Mouse (Mus musculus) mouse embryonic stem cell (cell line): ENCODE data around the gene Fam110a.

Source experiments
- in situ Hi-C, 2 experiments: fragments of 300-500 bp; cut with MboI; formaldehyde crosslinking; loops; 1 replicate in 1 of 2; 3 replicates in 1 of 2; pipeline ENCODE4 v1.14.3; 2019 to 2020; ENCODE audit warnings: low sequenced_read_pairs in 2 of 2, low pct_unique_long_range_greater_than_20kb in 1 of 2, mixed read lengths in 1 of 2; ENCODE audit not compliant: unreplicated experiment in 1 of 2

Gene Fam110a

DNA sequence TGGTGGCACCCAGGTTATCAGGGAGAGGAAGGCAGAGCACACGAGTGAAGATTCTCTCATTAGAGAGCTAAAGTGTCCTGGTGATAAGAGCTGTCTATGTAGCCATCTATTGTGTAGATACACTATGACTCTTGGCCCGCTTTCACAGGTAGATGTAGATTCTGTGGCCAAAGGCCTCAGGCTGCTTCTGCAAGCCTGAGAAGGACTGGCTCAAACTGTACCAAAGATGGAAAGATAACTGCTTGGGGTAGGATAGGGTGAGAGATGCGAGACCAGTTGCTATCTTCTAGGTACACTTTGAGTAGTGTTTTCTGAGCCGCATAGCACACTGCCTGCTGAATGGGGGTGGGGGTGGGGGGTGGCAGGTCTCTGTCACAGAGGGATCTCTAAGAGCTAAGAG lies 18.9 kb upstream of the Fam110a start:
- in situ Hi-C loops: loop anchor here (5.0 to 10.0 kb wide), 2 partner anchors 122 to 124 kb away; no protein-coding TSS in a partner anchor

- in situ Hi-C loops: loop anchor here (5.0 to 10.0 kb wide), 2 partner anchors 121 to 124 kb away; no protein-coding TSS in a partner anchor
Observed at GRCm38 (mm10) chr2:151998505-151998899, 18.5 kb upstream of the Fam110a start.

- in situ Hi-C loops: loop anchor here (5.0 to 10.0 kb wide), 2 partner anchors 121 to 123 kb away; no protein-coding TSS in a partner anchor
Observed at GRCm38 (mm10) chr2:151997776-151998504, 17.9 kb upstream of the Fam110a start.

DNA sequence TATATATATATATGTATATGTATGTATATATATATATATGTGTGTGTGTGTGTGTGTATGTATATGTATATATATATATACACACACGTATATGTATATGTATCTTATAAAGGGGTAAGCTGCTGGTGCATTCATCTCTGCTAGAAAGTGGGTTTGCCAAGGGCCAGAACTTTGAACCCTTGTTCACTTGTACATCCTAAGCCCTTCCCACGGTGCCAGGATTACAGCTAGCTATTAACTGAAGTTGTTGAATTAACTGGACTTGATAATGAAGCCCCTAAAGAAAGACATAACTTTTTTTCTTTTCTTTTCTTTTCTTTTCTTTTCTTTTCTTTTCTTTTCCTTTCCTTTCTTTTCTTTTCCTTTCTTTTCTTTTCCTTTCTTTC lies 17.2 kb upstream of the Fam110a start:
- in situ Hi-C loops: loop anchor here (5.0 to 10.0 kb wide), 2 partner anchors 120 to 122 kb away; no protein-coding TSS in a partner anchor

- in situ Hi-C loops: loop anchor here (5.0 to 10.0 kb wide), 2 partner anchors 119 to 122 kb away; no protein-coding TSS in a partner anchor
Observed at GRCm38 (mm10) chr2:151996229-151997189, 16.5 kb upstream of the Fam110a start, which contains the start of gene Slc52a3. Gene Slc52a3 (plus strand): TSS chr2:151996511.

DNA sequence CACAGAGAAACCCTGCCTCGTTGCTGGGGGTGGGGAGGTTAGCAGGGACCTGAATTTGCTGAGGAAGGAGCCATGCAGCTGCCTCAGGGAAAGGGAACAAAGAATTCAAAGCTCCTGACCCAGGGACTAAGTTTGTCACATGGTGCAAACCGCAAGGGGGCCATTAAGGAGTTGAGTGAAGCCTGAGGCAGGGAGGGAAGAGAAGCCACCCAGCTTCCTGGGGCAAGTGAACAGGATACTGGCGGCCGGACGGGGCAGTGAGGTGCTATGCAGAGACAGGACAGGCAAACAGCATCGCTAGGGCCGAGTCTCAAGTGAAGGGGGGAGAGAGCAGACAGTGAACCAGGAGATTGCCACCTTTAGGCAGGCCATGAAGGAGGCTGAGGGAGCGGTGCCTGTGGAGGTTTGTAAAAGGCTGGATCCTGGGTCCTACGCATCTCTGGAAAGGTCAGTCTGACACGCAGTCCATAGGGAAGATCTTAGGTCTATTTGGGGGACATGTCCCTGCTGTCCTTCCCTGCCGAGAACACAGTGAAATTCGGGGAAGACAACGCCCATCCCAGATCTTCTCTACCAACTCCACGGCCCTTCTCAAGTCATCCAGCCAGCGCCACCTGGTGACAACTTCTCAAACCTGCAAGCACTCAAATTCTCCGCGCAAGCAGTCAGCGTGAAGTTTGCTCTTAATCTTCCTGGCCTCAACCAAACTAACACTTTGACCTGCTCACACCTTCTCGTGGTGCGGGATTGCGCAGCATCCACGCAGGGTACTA lies 14.5 kb upstream of the Fam110a start:
- in situ Hi-C loops: loop anchor here (5.0 to 10.0 kb wide), 2 partner anchors 117 to 120 kb away; no protein-coding TSS in a partner anchor

- in situ Hi-C loops: loop anchor here in 1 of 2 experiments (10.0 kb wide), 1 partner anchor 117 kb away; no protein-coding TSS in a partner anchor
Observed at GRCm38 (mm10) chr2:151991446-151991845, 11.4 kb upstream of the Fam110a start.

GRCm38 (mm10) chr2:151990985-151991394 lies 11.0 kb upstream of the Fam110a start:
- in situ Hi-C loops: loop anchor here in 1 of 2 experiments (10.0 kb wide), 1 partner anchor 116 kb away; no protein-coding TSS in a partner anchor

DNA sequence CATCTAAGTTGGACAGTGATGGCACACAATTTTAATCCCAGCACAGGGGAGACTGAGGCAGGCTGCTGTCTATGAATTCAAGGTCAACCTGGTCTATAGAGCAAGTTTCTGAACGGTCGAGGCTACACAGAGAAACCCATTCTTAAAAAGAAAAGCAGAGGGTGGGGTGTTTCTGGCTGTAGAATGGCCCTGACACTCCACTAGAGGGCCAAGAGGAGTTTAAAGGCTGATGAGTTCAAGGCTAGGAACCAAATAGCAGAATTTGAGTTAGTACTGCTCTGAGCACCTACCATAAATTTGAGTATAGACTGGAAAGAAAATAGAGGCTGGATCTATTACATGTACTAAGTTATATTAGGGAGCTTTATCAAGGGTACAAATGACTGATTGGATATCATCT lies 9.0 kb upstream of the Fam110a start:
- in situ Hi-C loops: no loop called here

- in situ Hi-C loops: no loop called here
Observed at GRCm38 (mm10) chr2:151986958-151987357, 6.9 kb upstream of the Fam110a start.

DNA sequence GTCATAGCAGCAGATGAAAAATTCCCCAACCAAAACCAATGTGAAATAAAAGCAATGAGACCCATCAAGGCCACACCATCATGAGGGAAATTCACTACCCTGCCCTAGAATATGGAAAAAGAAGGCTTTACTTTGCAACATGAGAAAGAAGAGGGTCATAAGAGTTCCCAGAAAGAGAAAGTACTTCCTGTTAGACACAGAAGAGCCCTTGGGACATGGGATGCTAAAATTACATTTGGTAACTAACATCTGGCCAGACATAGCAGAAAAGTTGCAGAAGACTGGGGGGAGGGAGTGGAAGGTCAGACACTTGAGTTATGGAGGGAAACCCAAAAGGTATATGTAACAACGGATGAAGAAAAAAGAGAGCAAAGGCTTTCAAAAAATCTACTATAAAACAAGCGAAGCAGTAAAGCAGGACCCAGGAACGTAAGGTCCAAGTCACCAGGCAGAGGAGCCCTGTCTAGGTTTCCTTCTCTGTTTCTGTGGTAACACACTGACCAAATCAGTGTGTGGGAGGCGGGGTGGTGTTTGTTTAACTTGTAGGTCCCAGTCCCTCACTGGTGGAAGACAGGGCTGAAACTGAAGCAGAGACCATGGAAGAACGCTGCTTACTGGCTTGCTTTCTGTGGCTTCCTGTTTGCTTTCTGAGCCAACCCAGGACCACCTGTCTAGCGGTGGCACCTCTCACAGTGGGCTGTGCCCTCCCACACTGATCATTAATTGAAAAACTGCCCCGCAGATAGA lies 5.6 kb upstream of the Fam110a start:
- in situ Hi-C loops: no loop called here

DNA sequence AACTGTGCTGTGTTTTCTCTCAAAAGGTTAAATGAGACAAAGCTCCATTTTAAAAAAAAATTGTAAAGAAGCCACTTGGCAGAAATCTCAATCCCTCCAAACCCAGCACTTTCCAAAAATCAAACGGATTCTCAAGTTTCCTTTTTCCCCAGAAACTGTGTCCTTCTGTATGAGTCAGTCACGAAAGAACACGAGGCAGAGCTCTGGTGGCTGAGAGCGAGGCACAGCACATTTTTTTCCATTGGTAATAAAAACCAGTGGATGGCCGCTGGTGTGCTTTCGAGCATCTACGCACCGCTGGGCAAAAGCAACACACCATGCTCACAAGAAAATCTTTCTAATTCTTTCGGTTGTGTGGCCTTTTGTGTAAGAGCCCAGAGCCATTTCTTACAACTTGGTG lies 4.0 kb upstream of the Fam110a start:
- in situ Hi-C loops: no loop called here

- in situ Hi-C loops: no loop called here
Observed at GRCm38 (mm10) chr2:151982476-151982875, 2.5 kb upstream of the Fam110a start.

DNA sequence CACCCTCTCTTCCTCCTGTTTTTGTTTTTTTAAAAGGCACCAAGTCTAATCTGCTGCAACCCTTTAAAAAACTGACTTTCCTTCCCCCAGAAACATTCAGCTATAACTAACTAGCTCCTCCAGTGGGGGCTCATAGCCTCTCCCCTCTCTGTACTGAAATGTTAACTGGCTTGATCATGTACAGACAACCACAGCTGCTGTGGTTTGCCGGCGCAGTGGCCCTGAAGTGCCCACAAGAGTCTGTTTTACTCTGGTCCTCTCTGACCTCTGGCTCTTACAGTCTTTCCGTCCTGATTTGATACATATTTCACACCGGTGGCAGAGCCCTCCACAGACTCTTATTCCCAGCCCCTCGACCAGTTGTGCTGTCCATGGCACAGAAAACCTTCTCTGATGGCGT lies 1.2 kb upstream of the Fam110a start:
- in situ Hi-C loops: no loop called here

DNA sequence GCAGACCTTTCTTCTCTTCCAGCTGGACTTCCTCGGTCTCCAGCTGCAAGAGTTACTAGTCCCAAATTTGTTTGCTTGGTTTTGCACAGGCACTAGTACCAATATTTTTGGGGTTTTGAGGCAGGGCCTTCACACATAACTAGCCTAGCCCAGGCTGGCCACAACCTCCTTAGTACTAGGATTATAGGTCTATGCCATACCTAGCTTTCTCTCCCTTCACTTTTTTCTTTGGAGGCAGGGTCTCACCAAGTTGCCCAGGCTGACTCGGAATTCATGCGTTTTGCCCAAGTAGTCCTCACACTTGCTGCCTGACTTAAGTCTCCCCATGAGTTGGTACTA lies 305 bp upstream of the Fam110a start:
- in situ Hi-C loops: no loop called here

- in situ Hi-C loops: loop anchor here in 1 of 2 experiments (5.0 kb wide), 1 partner anchor 36 kb away; no protein-coding TSS in a partner anchor
Observed at GRCm38 (mm10) chr2:151978494-151978893, 1.5 kb downstream of the Fam110a start.

DNA sequence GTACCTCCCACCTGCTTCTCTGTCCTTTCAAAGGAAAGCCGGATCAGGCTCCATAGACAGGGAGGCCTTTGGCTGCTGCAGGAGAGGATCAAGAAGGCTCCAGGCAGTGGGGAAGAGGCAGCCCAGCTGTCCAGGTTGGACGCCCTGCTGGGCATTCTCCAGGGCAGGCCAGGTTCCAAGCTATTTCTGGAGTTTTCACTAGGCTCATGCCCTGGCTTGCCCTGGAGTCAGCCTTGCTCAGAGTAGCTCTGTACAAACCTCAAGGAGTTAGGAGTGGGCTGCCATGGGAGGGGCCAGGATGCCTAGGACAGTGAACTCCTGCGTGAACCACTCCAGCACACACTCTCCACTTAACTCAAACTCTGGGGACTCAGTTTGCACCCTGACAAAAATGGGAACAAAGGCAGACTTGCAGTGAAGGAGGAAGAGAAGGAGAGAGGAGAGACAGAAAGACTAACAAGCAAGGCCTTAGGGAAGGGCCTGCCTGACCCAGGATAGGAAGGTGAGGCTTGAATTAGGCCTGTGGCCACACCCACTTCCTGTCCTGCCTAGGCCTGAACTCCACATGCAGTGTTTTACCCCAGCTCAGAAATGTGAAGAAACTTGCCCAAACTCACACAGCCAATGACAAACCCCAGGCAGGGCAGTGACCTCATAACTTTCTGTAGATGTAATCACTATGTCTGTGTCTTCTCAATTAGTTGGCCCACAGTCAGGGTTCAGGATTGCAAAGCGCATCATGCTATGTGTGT lies 2.2 kb downstream of the Fam110a start:
- in situ Hi-C loops: loop anchor here in 1 of 2 experiments (5.0 kb wide), 1 partner anchor 36 kb away; no protein-coding TSS in a partner anchor
